In the genomic region with DNA sequence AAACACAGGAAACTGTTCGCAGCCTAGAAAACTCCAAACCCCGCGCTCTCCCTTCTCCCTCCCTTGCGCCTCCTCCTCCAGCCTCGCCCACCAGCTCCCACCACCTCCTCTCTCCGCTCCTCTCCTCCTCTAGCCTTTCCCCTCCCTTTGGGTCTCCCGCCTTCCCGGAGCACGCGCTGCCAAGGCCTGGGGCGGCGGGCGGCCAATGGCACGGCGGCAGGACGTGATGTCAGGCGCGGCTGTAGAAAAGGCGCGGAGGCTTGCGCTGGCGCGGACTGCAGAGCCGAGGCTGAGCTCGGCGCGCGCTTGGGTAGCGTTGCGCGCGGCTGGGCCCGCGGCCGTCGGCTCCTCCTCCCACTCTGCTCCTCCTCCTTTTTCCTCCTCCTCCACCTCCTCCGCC, we compare ENCODE assay signal across 8 mouse cellular contexts. TPM values are rescaled to one million over a fixed set of nuclear protein-coding genes. Genes with fewer than 3 reads are reported as not detected.
DNase-seq lines count a peak whose midpoint lies in the region; ATAC-seq and TF ChIP-seq lines count a peak whose summit lies in the region.

No protein-coding gene starts in this region.

- peak overlapping the region; percentile 99 for H3K9ac ChIP-seq in forebrain, embryonic 14.5 days (ENCODE audit: low read length)
- no peak overlapping the region for H3K9ac ChIP-seq in heart, postnatal 0 days (replicated peaks; ENCODE audit: low read depth, low read length)
- H3K9ac ChIP-seq in liver, embryonic 15.5 days = no peak overlapping the region
- H3K9ac ChIP-seq in neural tube, embryonic 13.5 days = peak overlapping the region; percentile 5; the same call in 1 of the 2 replicates

- TF ChIP-seq CTCF in E14TG2a.4 (conservative IDR thresholded peaks at IDR 0.05; ENCODE audit: low read length) = no peak
- TF ChIP-seq CTCF in heart, postnatal 0 days (IDR thresholded peaks at IDR 0.05; ENCODE audit: low read depth) = no peak

- peak overlapping the region; percentile 91 for H3K4me2 ChIP-seq in forebrain, embryonic 14.5 days (ENCODE audit: low read length)
- H3K4me2 ChIP-seq in heart, postnatal 0 days (ENCODE audit: low read depth, low read length) = peak overlapping the region; percentile 65
- peak overlapping the region; percentile 55 for H3K4me2 ChIP-seq in liver, embryonic 15.5 days
- peak overlapping the region; percentile 59 for H3K4me2 ChIP-seq in neural tube, embryonic 13.5 days

- no peak for TF ChIP-seq EP300 in heart, postnatal 0 days (IDR thresholded peaks at IDR 0.05; ENCODE audit: low read depth)

- H3K27me3 ChIP-seq in E14TG2a.4 (ENCODE audit: insufficient read depth, low read length) = peaks cover 99% of the 10 kb centered on the region
- peaks cover 5% of the 10 kb centered on the region; the same call in 1 of the 2 replicates for H3K27me3 ChIP-seq in forebrain, embryonic 14.5 days (replicated peaks; ENCODE audit: control insufficient read depth, insufficient read depth, low read length)
- H3K27me3 ChIP-seq in heart, postnatal 0 days (ENCODE audit: control insufficient read depth, insufficient read depth, low read length) = peaks cover 100% of the 10 kb centered on the region
- peaks cover 100% of the 10 kb centered on the region for H3K27me3 ChIP-seq in liver, embryonic 15.5 days
- peaks cover 99% of the 10 kb centered on the region for H3K27me3 ChIP-seq in neural tube, embryonic 13.5 days

- peak overlapping the region; percentile 98 for H3K27ac ChIP-seq in forebrain, embryonic 14.5 days (ENCODE audit: low read depth, low read length)
- H3K27ac ChIP-seq in heart, postnatal 0 days (ENCODE audit: low read depth) = no peak overlapping the region
- H3K27ac ChIP-seq in liver, embryonic 15.5 days (replicated peaks) = no peak overlapping the region
- no peak overlapping the region for H3K27ac ChIP-seq in neural tube, embryonic 13.5 days (replicated peaks)

- ATAC-seq in forebrain, embryonic 14.5 days = peak; percentile 89
- peak; percentile 79 for ATAC-seq in heart, postnatal 0 days (ENCODE audit: insufficient read depth, low read depth)
- peak; percentile 64 for ATAC-seq in liver, embryonic 15.5 days (ENCODE audit: insufficient read depth)
- ATAC-seq in neural tube, embryonic 13.5 days (ENCODE audit: low read depth) = peak; percentile 86

- DNase-seq in brain, adult 2 months (ENCODE audit: low read depth, low spot score) = peak; percentile 88
- peak; percentile 98 for DNase-seq in forebrain, embryonic 14.5 days (ENCODE audit: low spot score)
- peak; percentile 71 for DNase-seq in heart, postnatal 0 days (ENCODE audit: low spot score)
- DNase-seq in kidney, postnatal 25 days = peak; percentile 78 to 88
- DNase-seq in thymus, postnatal 25 days = peak; percentile 80

- peaks cover 16% of the 10 kb centered on the region for H3K9me3 ChIP-seq in E14TG2a.4 (ENCODE audit: low read length)
- no peaks in the 10 kb centered on the region for H3K9me3 ChIP-seq in forebrain, embryonic 14.5 days (replicated peaks; ENCODE audit: control insufficient read depth, low read length)
- H3K9me3 ChIP-seq in heart, postnatal 0 days (replicated peaks; ENCODE audit: control insufficient read depth, low read length) = no peaks in the 10 kb centered on the region
- H3K9me3 ChIP-seq in liver, embryonic 15.5 days (replicated peaks) = no peaks in the 10 kb centered on the region
- H3K9me3 ChIP-seq in neural tube, embryonic 13.5 days = no peaks in the 10 kb centered on the region

- H3K36me3 ChIP-seq in E14TG2a.4 (ENCODE audit: insufficient read depth, low read length) = no peaks in the 10 kb centered on the region
- H3K36me3 ChIP-seq in forebrain, embryonic 14.5 days (ENCODE audit: control insufficient read depth, insufficient read depth, low read length) = peaks cover 20% of the 10 kb centered on the region
- no peaks in the 10 kb centered on the region for H3K36me3 ChIP-seq in heart, postnatal 0 days (replicated peaks; ENCODE audit: control insufficient read depth, insufficient read depth, low read length)
- H3K36me3 ChIP-seq in liver, embryonic 15.5 days (replicated peaks) = no peaks in the 10 kb centered on the region
- H3K36me3 ChIP-seq in neural tube, embryonic 13.5 days = no peaks in the 10 kb centered on the region

- H3K4me3 ChIP-seq in E14TG2a.4 (replicated peaks; ENCODE audit: low read length) = peak overlapping the region; percentile 79
- H3K4me3 ChIP-seq in forebrain, embryonic 14.5 days (ENCODE audit: low read depth, low read length) = peak overlapping the region; percentile 90
- H3K4me3 ChIP-seq in heart, postnatal 0 days (ENCODE audit: low read depth, low read length) = peak overlapping the region; percentile 43
- H3K4me3 ChIP-seq in liver, embryonic 15.5 days (replicated peaks) = peak overlapping the region; percentile 30
- peak overlapping the region; percentile 37 for H3K4me3 ChIP-seq in neural tube, embryonic 13.5 days

- under 1% methylated on average over 34 of the region's 37 CpGs for WGBS in forebrain, embryonic 14.5 days
- WGBS in heart, postnatal 0 days = under 1% methylated on average over 31 of the region's 37 CpGs
- under 1% methylated on average over 37 of the region's 37 CpGs for WGBS in liver, embryonic 15.5 days (ENCODE audit: insufficient replicate concordance)
- WGBS in neural tube, embryonic 13.5 days = 0% methylated on average over 35 of the region's 37 CpGs

- peaks cover 58% of the 10 kb centered on the region for H3K4me1 ChIP-seq in E14TG2a.4 (replicated peaks; ENCODE audit: low read depth, low read length)
- peaks cover 21% of the 10 kb centered on the region for H3K4me1 ChIP-seq in forebrain, embryonic 14.5 days (ENCODE audit: control insufficient read depth, insufficient read depth, low read length)
- peaks cover 19% of the 10 kb centered on the region for H3K4me1 ChIP-seq in heart, postnatal 0 days (ENCODE audit: control insufficient read depth, insufficient read depth)
- peaks cover 26% of the 10 kb centered on the region for H3K4me1 ChIP-seq in liver, embryonic 15.5 days (replicated peaks)
- peaks cover 54% of the 10 kb centered on the region for H3K4me1 ChIP-seq in neural tube, embryonic 13.5 days (replicated peaks)

RNA-seq across cellular contexts. Expression of a gene that starts 11.7 kb away (rescaled TPM):
- 85.1 and 102 TPM in 2 replicates for polyA plus RNA-seq in forebrain, embryonic 14.5 days (2014; fragmentation: Nextera tagmentation; extraction: Ambion mirVana)
- total RNA-seq in heart, postnatal 0 days (2014; rRNA removed; ENCODE audit: low replicate concordance) = not detected in 2 replicates
- polyA plus RNA-seq in heart, postnatal 0 days (2015; fragmentation: Nextera tagmentation; extraction: Ambion mirVana) = 0.04 TPM in 1 of 2 replicates, not detected in the other
- 1.5 and 1.9 TPM in 2 replicates for polyA plus RNA-seq in liver, embryonic 15.5 days (2015; fragmentation: Nextera tagmentation; extraction: Ambion mirVana)
- 3.7 and 4.3 TPM in 2 replicates for polyA plus RNA-seq in neural tube, embryonic 13.5 days (2015; fragmentation: Nextera tagmentation; extraction: Ambion mirVana)

Comparison
In these comparisons a context has a peak if more than half of its experiments do, and no peak if none do; other contexts are left out.
1. H3K4me3 ChIP-seq: peak in every context shown above with its lines; median percentile 90 in forebrain, embryonic 14.5 days; 79 in E14TG2a.4; 43 in heart, postnatal 0 days; 37 in neural tube, embryonic 13.5 days; 30 in liver, embryonic 15.5 days.
2. H3K9ac ChIP-seq: peak in forebrain, embryonic 14.5 days (single experiment) and neural tube, embryonic 13.5 days (single experiment); none in heart, postnatal 0 days (single experiment) and liver, embryonic 15.5 days (single experiment).
3. RNA of a gene that starts 11.7 kb away (polyA plus RNA-seq): 85.1 to 102 TPM in forebrain, embryonic 14.5 days; 3.7 to 4.3 TPM in neural tube, embryonic 13.5 days, 1.5 to 1.9 TPM in liver, embryonic 15.5 days and 0.04 TPM in heart, postnatal 0 days; every median in the first group is over 10 times any median in the second.
4. Peak in every context shown above with its lines, with median percentiles within 50 percentile points of each other: DNase-seq, ATAC-seq and H3K4me2 ChIP-seq.